10 mouse cellular contexts compared by ENCODE assay signal in the genomic region with DNA sequence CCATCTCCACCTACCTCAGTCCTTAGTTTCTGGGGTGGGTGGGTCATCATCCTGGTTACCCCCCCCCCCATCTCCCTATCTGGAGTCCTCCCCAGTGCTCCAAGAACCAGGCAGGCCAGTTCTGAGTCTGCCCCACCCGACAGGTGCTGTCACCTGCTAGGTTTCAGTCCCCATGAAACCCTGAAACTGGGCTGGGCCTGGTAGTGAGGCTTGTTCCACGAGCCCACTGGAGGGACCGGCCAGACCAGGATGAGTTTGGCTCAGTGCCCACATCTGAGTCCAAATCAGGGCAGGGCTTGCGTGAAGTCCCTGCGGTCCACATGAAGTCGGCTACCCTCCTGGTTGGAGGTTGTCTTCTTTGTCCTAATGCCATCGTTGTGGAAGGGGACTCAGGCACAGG. TPM values are rescaled to one million over a fixed set of nuclear protein-coding genes. Genes with fewer than 3 reads are reported as not detected.
DNase-seq lines count a peak whose midpoint lies in the region; ATAC-seq and TF ChIP-seq lines count a peak whose summit lies in the region.
"Had no signal": no experiment of that assay in that cellular context is flagged by ENCODE, and none has a peak within 500 bp of the region (broad histone marks: within the 10 kb centered on the region; RNA-seq: fewer than 3 reads in every experiment).

No protein-coding gene starts in this region.

- no peak overlapping the region for H3K9ac ChIP-seq in intestine, postnatal 0 days (ENCODE audit: low read depth, low read length)
- no peak overlapping the region for H3K9ac ChIP-seq in lung, embryonic 15.5 days
- H3K9ac ChIP-seq: forebrain, embryonic 13.5 days; liver, embryonic 14.5 days had no signal

- no peak for TF ChIP-seq CTCF in intestine, postnatal 0 days (IDR thresholded peaks at IDR 0.05; ENCODE audit: low read depth)

- peaks cover 12% of the 10 kb centered on the region; the same call in 1 of the 2 replicates for H3K4me1 ChIP-seq in intestine, postnatal 0 days (replicated peaks; ENCODE audit: control insufficient read depth, insufficient read depth, low read length)
- peaks cover 77% of the 10 kb centered on the region for H3K4me1 ChIP-seq in lung, embryonic 15.5 days

- no peak overlapping the region for H3K4me2 ChIP-seq in intestine, postnatal 0 days (replicated peaks; ENCODE audit: low read depth)
- no peak overlapping the region for H3K4me2 ChIP-seq in lung, embryonic 15.5 days
- H3K4me2 ChIP-seq: forebrain, embryonic 13.5 days had no signal

- 28% methylated on average over 7 of the region's 7 CpGs for WGBS in intestine, postnatal 0 days
- WGBS in lung, embryonic 15.5 days, result 38% methylated on average over 7 of the region's 7 CpGs

- no peaks in the 10 kb centered on the region for H3K9me3 ChIP-seq in intestine, postnatal 0 days (ENCODE audit: control insufficient read depth)
- H3K9me3 ChIP-seq in lung, embryonic 15.5 days, result no peaks in the 10 kb centered on the region
- H3K9me3 ChIP-seq: forebrain, embryonic 13.5 days had no signal

- H3K4me3 ChIP-seq in intestine, postnatal 0 days (ENCODE audit: low read depth, low read length), result no peak overlapping the region
- no peak overlapping the region for H3K4me3 ChIP-seq in lung, embryonic 15.5 days
- H3K4me3 ChIP-seq: forebrain, embryonic 13.5 days had no signal

- no peaks in the 10 kb centered on the region; the same call in 1 of the 2 replicates for H3K36me3 ChIP-seq in intestine, postnatal 0 days (ENCODE audit: control insufficient read depth, insufficient read depth)
- peaks cover 8% of the 10 kb centered on the region; the same call in 1 of the 2 replicates for H3K36me3 ChIP-seq in lung, embryonic 15.5 days

- peak; percentile 31; the same call in 1 of the 2 replicates for ATAC-seq in intestine, postnatal 0 days
- ATAC-seq in lung, embryonic 15.5 days (ENCODE audit: borderline replicate concordance, extremely low read depth, low FRiP score, low TSS enrichment), result 0 out of 2 replicates have a peak, but pooled peaks have one; percentile 24
- ATAC-seq in megakaryocyte-erythroid progenitor cell, adult 5-6 weeks (replicated peaks; ENCODE audit: low FRiP score, low TSS enrichment, poor library complexity, severe bottlenecking), result no peak
- ATAC-seq: forebrain, embryonic 13.5 days; hindbrain, postnatal 0 days had no signal

- no peak overlapping the region for H3K27ac ChIP-seq in intestine, postnatal 0 days (ENCODE audit: low read depth, low read length)
- H3K27ac ChIP-seq in lung, embryonic 15.5 days, result peak overlapping the region; percentile 53
- H3K27ac ChIP-seq: forebrain, embryonic 13.5 days; hindbrain, postnatal 0 days; liver, embryonic 14.5 days had no signal

- no peaks in the 10 kb centered on the region for H3K27me3 ChIP-seq in intestine, postnatal 0 days (replicated peaks; ENCODE audit: control insufficient read depth, insufficient read depth, low read length)
- no peaks in the 10 kb centered on the region for H3K27me3 ChIP-seq in lung, embryonic 15.5 days
- H3K27me3 ChIP-seq: forebrain, embryonic 13.5 days had no signal

- peak; percentile 38 for DNase-seq in kidney, adult 9 months
- DNase-seq in kidney, adult 8-10 months, result no peak
- peak; percentile 38 for DNase-seq in urinary bladder, postnatal 10 days (ENCODE audit: low spot score)
- no peak for DNase-seq in T-cell, adult 2 months (ENCODE audit: low spot score)

RNA-seq across cellular contexts. Expression of a gene that starts 23.1 kb away (rescaled TPM):
- polyA plus RNA-seq in intestine, postnatal 0 days (2015; fragmentation: Nextera tagmentation; extraction: Ambion mirVana), result 13.9 and 15.3 TPM in 2 replicates
- 114 and 117 TPM in 2 replicates for polyA plus RNA-seq in lung, embryonic 15.5 days (2015; fragmentation: Nextera tagmentation; extraction: Ambion mirVana)
- 9.0 and 16.3 TPM in 2 replicates for total RNA-seq in megakaryocyte-erythroid progenitor cell, adult 5-6 weeks (2014; fragmentation: Nextera tagmentation)
- 13.8 TPM in 2 replicates for total RNA-seq in megakaryocyte-erythroid progenitor cell, adult 5-6 weeks (2017)

RNA-seq across cellular contexts. Expression of a gene that starts 51.9 kb away (rescaled TPM):
- polyA plus RNA-seq in intestine, postnatal 0 days (2015; fragmentation: Nextera tagmentation; extraction: Ambion mirVana), result 12.1 and 12.2 TPM in 2 replicates
- 21.0 and 22.3 TPM in 2 replicates for polyA plus RNA-seq in lung, embryonic 15.5 days (2015; fragmentation: Nextera tagmentation; extraction: Ambion mirVana)
- total RNA-seq in megakaryocyte-erythroid progenitor cell, adult 5-6 weeks (2014; fragmentation: Nextera tagmentation), result 30.2 and 47.7 TPM in 2 replicates
- 6.5 and 10.4 TPM in 2 replicates for total RNA-seq in megakaryocyte-erythroid progenitor cell, adult 5-6 weeks (2017)

Comparison
In these comparisons a context has a peak if more than half of its experiments do, and no peak if none do; other contexts are left out.
1. DNase-seq: peak in kidney, adult 9 months (single experiment) and urinary bladder, postnatal 10 days (single experiment); none in kidney, adult 8-10 months (0 of 2) and T-cell, adult 2 months (single experiment).